Mouse (Mus musculus): ENCODE measurements around the gene Scaf4.
"Not testable (repeated sequence)": the region's sequence is repeated elsewhere in the genome, so short reads cannot be mapped to it uniquely, and the experiment has no call there.

The Scaf4 gene

GRCm38 (mm10) chr16:90275521-90275920 is 8.8 kb downstream of the Scaf4 start:
- Histone ChIP-seq H3K27me3 (ENCODE audit: control insufficient read depth, insufficient read depth, low read length, poor library complexity, severe bottlenecking) (no peaks in the 10 kb centered on the region), H3K36me3 (ENCODE audit: control insufficient read depth, insufficient read depth, low read length, poor library complexity, severe bottlenecking) (no peaks in the 10 kb centered on the region; the same call in 1 of the 2 replicates)
- DNase-seq (ENCODE audit: low read depth, low spot score): no peak

GRCm38 (mm10) chr16:90266581-90266980 is 17.7 kb downstream of the Scaf4 start:
- 0 out of 2 replicates have a peak, but pooled peaks cover 2% of the 10 kb centered on the region for H3K36me3 ChIP-seq (ENCODE audit: control insufficient read depth, insufficient read depth, low read length, poor library complexity, severe bottlenecking)
- no peaks in the 10 kb centered on the region for H3K27me3 ChIP-seq (ENCODE audit: control insufficient read depth, insufficient read depth, low read length, poor library complexity, severe bottlenecking)
- no peak for DNase-seq (ENCODE audit: low read depth, low spot score)

- DNase-seq (ENCODE audit: low read depth, low spot score): no peak
- 0 out of 2 replicates have a peak, but pooled peaks cover 2% of the 10 kb centered on the region for H3K36me3 ChIP-seq (ENCODE audit: control insufficient read depth, insufficient read depth, low read length, poor library complexity, severe bottlenecking)
- H3K27me3 ChIP-seq (ENCODE audit: control insufficient read depth, insufficient read depth, low read length, poor library complexity, severe bottlenecking): no peaks in the 10 kb centered on the region
Observed at GRCm38 (mm10) chr16:90265106-90265505, 19.2 kb downstream of the Scaf4 start.

- H3K27me3 ChIP-seq (ENCODE audit: control insufficient read depth, insufficient read depth, low read length, poor library complexity, severe bottlenecking): no peaks in the 10 kb centered on the region
- no peak for DNase-seq (ENCODE audit: low read depth, low spot score)
- H3K36me3 ChIP-seq (ENCODE audit: control insufficient read depth, insufficient read depth, low read length, poor library complexity, severe bottlenecking): 0 out of 2 replicates have a peak, but pooled peaks cover 5% of the 10 kb centered on the region
Observed at GRCm38 (mm10) chr16:90264021-90264420, 20.3 kb downstream of the Scaf4 start.

- H3K27me3 ChIP-seq (ENCODE audit: control insufficient read depth, insufficient read depth, low read length, poor library complexity, severe bottlenecking): no peaks in the 10 kb centered on the region
- DNase-seq (ENCODE audit: low read depth, low spot score): no peak
- peaks cover 5% of the 10 kb centered on the region; the same call in 1 of the 2 replicates for H3K36me3 ChIP-seq (ENCODE audit: control insufficient read depth, insufficient read depth, low read length, poor library complexity, severe bottlenecking)
Observed at GRCm38 (mm10) chr16:90261791-90262190, 22.5 kb downstream of the Scaf4 start.

- H3K27me3 ChIP-seq (ENCODE audit: control insufficient read depth, insufficient read depth, low read length, poor library complexity, severe bottlenecking): no peaks in the 10 kb centered on the region
Observed at GRCm38 (mm10) chr16:90260097-90260496, 24.2 kb downstream of the Scaf4 start.

GRCm38 (mm10) chr16:90259623-90260022 is 24.7 kb downstream of the Scaf4 start:
- Histone ChIP-seq H3K27me3 (ENCODE audit: control insufficient read depth, insufficient read depth, low read length, poor library complexity, severe bottlenecking) (no peaks in the 10 kb centered on the region), H3K36me3 (ENCODE audit: control insufficient read depth, insufficient read depth, low read length, poor library complexity, severe bottlenecking) (peaks cover 11% of the 10 kb centered on the region)
- DNase-seq (ENCODE audit: low read depth, low spot score): no peak

More at GRCm38 (mm10) chr16:90260097-90260496, 24.2 kb downstream of the Scaf4 start:
- peaks cover 11% of the 10 kb centered on the region for H3K36me3 ChIP-seq (ENCODE audit: control insufficient read depth, insufficient read depth, low read length, poor library complexity, severe bottlenecking)
- DNase-seq (ENCODE audit: low read depth, low spot score): no peak

GRCm38 (mm10) chr16:90258950-90259349 is 25.4 kb downstream of the Scaf4 start:
- Histone ChIP-seq H3K27me3 (ENCODE audit: control insufficient read depth, insufficient read depth, low read length, poor library complexity, severe bottlenecking) (no peaks in the 10 kb centered on the region), H3K36me3 (ENCODE audit: control insufficient read depth, insufficient read depth, low read length, poor library complexity, severe bottlenecking) (peaks cover 14% of the 10 kb centered on the region)
- peak; percentile 53 for DNase-seq (ENCODE audit: low read depth, low spot score)

- DNase-seq (ENCODE audit: low read depth, low spot score): no peak
- peaks cover 24% of the 10 kb centered on the region for H3K36me3 ChIP-seq (ENCODE audit: control insufficient read depth, insufficient read depth, low read length, poor library complexity, severe bottlenecking)
Observed at GRCm38 (mm10) chr16:90252521-90252920, 31.8 kb downstream of the Scaf4 start.

GRCm38 (mm10) chr16:90251256-90251655 is 33.0 kb downstream of the Scaf4 start:
- not testable (repeated sequence) for H3K27me3 ChIP-seq (ENCODE audit: control insufficient read depth, insufficient read depth, low read length, poor library complexity, severe bottlenecking); DNase-seq (ENCODE audit: low read depth, low spot score)
- peaks cover 21% of the 10 kb centered on the region for H3K36me3 ChIP-seq (ENCODE audit: control insufficient read depth, insufficient read depth, low read length, poor library complexity, severe bottlenecking)

More at GRCm38 (mm10) chr16:90252521-90252920, 31.8 kb downstream of the Scaf4 start:
- no peaks in the 10 kb centered on the region for H3K27me3 ChIP-seq (ENCODE audit: control insufficient read depth, insufficient read depth, low read length, poor library complexity, severe bottlenecking)

- no peak for DNase-seq (ENCODE audit: low read depth, low spot score)
- Histone ChIP-seq H3K27me3 (ENCODE audit: control insufficient read depth, insufficient read depth, low read length, poor library complexity, severe bottlenecking) (no peaks in the 10 kb centered on the region), H3K36me3 (ENCODE audit: control insufficient read depth, insufficient read depth, low read length, poor library complexity, severe bottlenecking) (peaks cover 22% of the 10 kb centered on the region)
Observed at GRCm38 (mm10) chr16:90250099-90250498, 34.2 kb downstream of the Scaf4 start.

- no peak for DNase-seq (ENCODE audit: low read depth, low spot score)
- Histone ChIP-seq H3K36me3 (ENCODE audit: control insufficient read depth, insufficient read depth, low read length, poor library complexity, severe bottlenecking) (peaks cover 24% of the 10 kb centered on the region), H3K27me3 (ENCODE audit: control insufficient read depth, insufficient read depth, low read length, poor library complexity, severe bottlenecking) (no peaks in the 10 kb centered on the region)
Observed at GRCm38 (mm10) chr16:90242426-90243304, 41.6 kb downstream of the Scaf4 start.

- Histone ChIP-seq H3K27me3 (ENCODE audit: control insufficient read depth, insufficient read depth, low read length, poor library complexity, severe bottlenecking) (no peaks in the 10 kb centered on the region), H3K36me3 (ENCODE audit: control insufficient read depth, insufficient read depth, low read length, poor library complexity, severe bottlenecking) (peaks cover 23% of the 10 kb centered on the region)
- DNase-seq (ENCODE audit: low read depth, low spot score): no peak
Observed at GRCm38 (mm10) chr16:90241875-90242274, 42.4 kb downstream of the Scaf4 start.

- H3K27me3 ChIP-seq (ENCODE audit: control insufficient read depth, insufficient read depth, low read length, poor library complexity, severe bottlenecking): no peaks in the 10 kb centered on the region
- DNase-seq (ENCODE audit: low read depth, low spot score): no peak
- peaks cover 21% of the 10 kb centered on the region; the same call in 1 of the 2 replicates for H3K36me3 ChIP-seq (ENCODE audit: control insufficient read depth, insufficient read depth, low read length, poor library complexity, severe bottlenecking)
Observed at GRCm38 (mm10) chr16:90239128-90239746, 45.1 kb downstream of the Scaf4 start.

GRCm38 (mm10) chr16:90235188-90235587 is 49.1 kb downstream of the Scaf4 start:
- Histone ChIP-seq H3K36me3 (ENCODE audit: control insufficient read depth, insufficient read depth, low read length, poor library complexity, severe bottlenecking) (peaks cover 9% of the 10 kb centered on the region; the same call in 1 of the 2 replicates), H3K27me3 (ENCODE audit: control insufficient read depth, insufficient read depth, low read length, poor library complexity, severe bottlenecking) (no peaks in the 10 kb centered on the region)
- no peak for DNase-seq (ENCODE audit: low read depth, low spot score)
